Comparison of ENCODE assay signal across 11 mouse cellular contexts in genomic region chr14:48331623-48332000, GRCm38 (mm10).
A peak's percentile ranks its signal among the peaks of the same experiment; 100 is the strongest.
DNase-seq lines count a peak whose midpoint lies in the region; ATAC-seq and TF ChIP-seq lines count a peak whose summit lies in the region.
"Had no signal": no experiment of that assay in that cellular context is flagged by ENCODE, and none has a peak within 500 bp of the region (broad histone marks: within the 10 kb centered on the region; RNA-seq: fewer than 3 reads in every experiment).

No protein-coding gene starts in this region.

- TF ChIP-seq EP300 in liver, postnatal 0 days (IDR thresholded peaks at IDR 0.05; ENCODE audit: low read depth), result no peak

- H3K36me3 ChIP-seq in hindbrain, embryonic 10.5 days, result no peaks in the 10 kb centered on the region
- no peaks in the 10 kb centered on the region for H3K36me3 ChIP-seq in hindbrain, embryonic 11.5 days (ENCODE audit: control insufficient read depth, insufficient read depth, low read length)
- H3K36me3 ChIP-seq in liver, postnatal 0 days (replicated peaks; ENCODE audit: insufficient read depth, low read length), result no peaks in the 10 kb centered on the region
- H3K36me3 ChIP-seq: heart, embryonic 13.5 days; stomach, embryonic 15.5 days had no signal

- WGBS in hindbrain, embryonic 10.5 days, result 83% methylated on average over 2 of the region's 2 CpGs
- 72% methylated on average over 2 of the region's 2 CpGs for WGBS in hindbrain, embryonic 11.5 days
- 63% methylated on average over 2 of the region's 2 CpGs for WGBS in liver, postnatal 0 days (ENCODE audit: insufficient replicate concordance)

- H3K4me2 ChIP-seq in hindbrain, embryonic 11.5 days (replicated peaks; ENCODE audit: low read depth, low read length), result no peak overlapping the region
- no peak overlapping the region for H3K4me2 ChIP-seq in liver, postnatal 0 days (ENCODE audit: low read depth, low read length)

- intact Hi-C loops in left cerebral cortex, postnatal 36 days (cut with DNase I), result loop anchor here (5.0 kb wide), 1 partner anchor 44 kb away; no protein-coding TSS in a partner anchor

- H3K9me3 ChIP-seq in hindbrain, embryonic 10.5 days, result no peaks in the 10 kb centered on the region
- H3K9me3 ChIP-seq in hindbrain, embryonic 11.5 days (ENCODE audit: control insufficient read depth, low read length), result no peaks in the 10 kb centered on the region
- H3K9me3 ChIP-seq in liver, postnatal 0 days (ENCODE audit: low read length), result no peaks in the 10 kb centered on the region
- H3K9me3 ChIP-seq: heart, embryonic 13.5 days; stomach, embryonic 15.5 days had no signal

- no peaks in the 10 kb centered on the region for H3K27me3 ChIP-seq in hindbrain, embryonic 10.5 days (ENCODE audit: insufficient read depth, poor library complexity, severe bottlenecking)
- 0 out of 2 replicates have a peak, but pooled peaks cover 2% of the 10 kb centered on the region for H3K27me3 ChIP-seq in hindbrain, embryonic 11.5 days (ENCODE audit: control insufficient read depth, insufficient read depth, low read length)
- no peaks in the 10 kb centered on the region for H3K27me3 ChIP-seq in liver, postnatal 0 days (ENCODE audit: insufficient read depth, low read length)
- H3K27me3 ChIP-seq: stomach, embryonic 15.5 days had no signal

- H3K9ac ChIP-seq in hindbrain, embryonic 11.5 days (ENCODE audit: low read depth, low read length), result no peak overlapping the region
- H3K9ac ChIP-seq in liver, postnatal 0 days (replicated peaks), result no peak overlapping the region
- H3K9ac ChIP-seq: heart, embryonic 13.5 days; lung, embryonic 14.5 days; stomach, embryonic 15.5 days had no signal

- ATAC-seq in hindbrain, embryonic 11.5 days (ENCODE audit: low FRiP score), result no peak
- ATAC-seq in liver, postnatal 0 days, result no peak

- 0 out of 2 replicates have a peak overlapping the region, but pooled peaks have one; percentile 37 for H3K27ac ChIP-seq in hindbrain, embryonic 10.5 days
- H3K27ac ChIP-seq in hindbrain, embryonic 11.5 days (ENCODE audit: low read depth, low read length), result no peak overlapping the region
- H3K27ac ChIP-seq in liver, postnatal 0 days (ENCODE audit: low read depth), result no peak overlapping the region

- H3K4me1 ChIP-seq in hindbrain, embryonic 10.5 days (replicated peaks), result peaks cover 40% of the 10 kb centered on the region
- no peaks in the 10 kb centered on the region for H3K4me1 ChIP-seq in hindbrain, embryonic 11.5 days (replicated peaks; ENCODE audit: control insufficient read depth, insufficient read depth, low read length)
- H3K4me1 ChIP-seq in liver, postnatal 0 days (ENCODE audit: insufficient read depth), result no peaks in the 10 kb centered on the region

- DNase-seq in hindbrain, embryonic 10.5 days (ENCODE audit: low spot score), result no peak
- DNase-seq in hindbrain, embryonic 11.5 days (ENCODE audit: low spot score), result no peak
- peak; percentile 13 to 34 for DNase-seq in right cerebral cortex, adult 2 months (ENCODE audit: low spot score in 2 of 2)
- DNase-seq in right cerebral cortex, postnatal 25 days, result no peak
- peak; percentile 7 to 9 for DNase-seq in left cerebral cortex, postnatal 36 days (ENCODE audit: low spot score in 2 of 2)
- no peak for DNase-seq in liver, postnatal 0 days
- DNase-seq in gastrocnemius, postnatal 4 days (ENCODE audit: low spot score in 2 of 2), result no peak
- DNase-seq: B cell, adult 2 months had no signal

- H3K4me3 ChIP-seq in hindbrain, embryonic 10.5 days, result no peak overlapping the region
- H3K4me3 ChIP-seq in hindbrain, embryonic 11.5 days (ENCODE audit: low read depth, low read length), result no peak overlapping the region
- no peak overlapping the region for H3K4me3 ChIP-seq in liver, postnatal 0 days (ENCODE audit: low read depth, low read length)
- H3K4me3 ChIP-seq: heart, embryonic 13.5 days; stomach, embryonic 15.5 days had no signal

- TF ChIP-seq CTCF in liver, postnatal 0 days (IDR thresholded peaks at IDR 0.05; ENCODE audit: low read depth), result no peak

Comparison
In these comparisons a context has a peak if more than half of its experiments do, and no peak if none do; other contexts are left out.
1. DNase-seq: peak in right cerebral cortex, adult 2 months (2 of 2) and left cerebral cortex, postnatal 36 days (2 of 2); none in hindbrain, embryonic 10.5 days (single experiment), hindbrain, embryonic 11.5 days (single experiment), right cerebral cortex, postnatal 25 days (single experiment), liver, postnatal 0 days (single experiment) and gastrocnemius, postnatal 4 days (0 of 2).